Mouse (Mus musculus) forebrain, embryonic 16.5 days (tissue): ENCODE measurements around the gene Cbx8. TPM values are rescaled to one million over a fixed set of nuclear protein-coding genes. Genes with fewer than 3 reads are reported as not detected.

Source experiments
- ATAC-seq: fragments of 200-750 bp; cut with Nextera tagmentation; 2 replicates; pipeline ENCODE4 v1.8.0; 2017; ENCODE audit warnings: mild to moderate bottlenecking, moderate library complexity
- H3K27ac ChIP-seq: fragments of 300-500 bp; sonication (generic); 2 replicates; pipeline ENCODE4 v1.5.1; 2014; ENCODE audit warnings: low read length, control low read depth
- H3K27me3 ChIP-seq: fragments of 300-500 bp; sonication (generic); replicated peaks from 2 replicates; pipeline ENCODE4 v1.6.1; 2014; ENCODE audit warnings: low read length; ENCODE audit not compliant: control insufficient read depth, insufficient read depth
- H3K36me3 ChIP-seq: fragments of 300-500 bp; sonication (generic); 2 replicates; pipeline ENCODE4 v1.6.1; 2014; ENCODE audit not compliant: control insufficient read depth, insufficient read depth
- H3K4me1 ChIP-seq: fragments of 300-500 bp; sonication (generic); replicated peaks from 2 replicates; pipeline ENCODE4 v1.6.1; 2014; ENCODE audit warnings: low read length; ENCODE audit not compliant: control insufficient read depth, insufficient read depth
- H3K4me2 ChIP-seq: fragments of 300-500 bp; sonication (generic); 2 replicates; pipeline ENCODE4 v1.6.1; 2014; ENCODE audit warnings: mild to moderate bottlenecking, low read length, control low read depth
- H3K4me3 ChIP-seq: fragments of 300-500 bp; sonication (generic); replicated peaks from 2 replicates; pipeline ENCODE4 v1.5.1; 2014; ENCODE audit warnings: mild to moderate bottlenecking, low read length, control low read depth
- H3K9ac ChIP-seq: fragments of 300-500 bp; sonication (generic); replicated peaks from 2 replicates; pipeline ENCODE4 v1.6.1; 2014; ENCODE audit warnings: low read depth, low read length, control low read depth
- H3K9me3 ChIP-seq: fragments of 300-500 bp; sonication (generic); 2 replicates; pipeline ENCODE4 v1.6.1; 2016; ENCODE audit warnings: low read length; ENCODE audit not compliant: control insufficient read depth
- WGBS: fragments of 180-500 bp; shearing (Covaris S2); extraction: QIAGEN DNeasy Blood & Tissue Kit; methylation state at CpG from one replicate; pipeline ENCODE4 v1.1.7; 2014; 5-methylcytosine and 5-hydroxymethylcytosine counted together
- polyA plus RNA-seq: library from polyadenylated mRNA; unstranded; fragments of >200 nt; fragmentation: Nextera tagmentation; extraction: Ambion mirVana; gene quantifications from 2 replicates; pipeline ENCODE4 v1.2.1, GENCODE M21; 2015

Cbx8 gene
- polyA plus RNA-seq, 1 experiment from 2014 or later, result 12.3 TPM

GRCm38 (mm10) chr11:119078691-119079444, 38.1 kb upstream of the Cbx8 start:
- WGBS, result 4% methylated on average over 23 of the region's 27 CpGs
- Histone ChIP-seq H3K36me3 (no peaks in the 10 kb centered on the region; the same call in 1 of the 2 replicates), H3K9me3 (0 out of 2 replicates have a peak, but pooled peaks cover 2% of the 10 kb centered on the region)

GRCm38 (mm10) chr11:119077755-119078154, 37.0 kb upstream of the Cbx8 start:
- 73% methylated on average over 4 of the region's 4 CpGs for WGBS

More at GRCm38 (mm10) chr11:119078691-119079444, 38.1 kb upstream of the Cbx8 start:
- Histone ChIP-seq H3K4me1 (peaks cover 55% of the 10 kb centered on the region), H3K9ac (peak overlapping the region; percentile 48), H3K27me3 (peaks cover 3% of the 10 kb centered on the region; the same call in 1 of the 2 replicates), H3K27ac (peak overlapping the region; percentile 80), H3K4me3 (peak overlapping the region; percentile 11; the same call in 1 of the 2 replicates), H3K4me2 (peak overlapping the region; percentile 43)
- peak; percentile 83 for ATAC-seq

GRCm38 (mm10) chr11:119075805-119076204, 35.0 kb upstream of the Cbx8 start:
- Histone ChIP-seq H3K4me1 (peaks cover 24% of the 10 kb centered on the region), H3K36me3 (no peaks in the 10 kb centered on the region; the same call in 1 of the 2 replicates), H3K27me3 (no peaks in the 10 kb centered on the region), H3K9ac (no peak overlapping the region), H3K4me3 (no peak overlapping the region), H3K4me2 (no peak overlapping the region), H3K9me3 (0 out of 2 replicates have a peak, but pooled peaks cover 2% of the 10 kb centered on the region), H3K27ac (no peak overlapping the region)
- 91% methylated on average over 5 of the region's 5 CpGs for WGBS
- ATAC-seq, result no peak

More at GRCm38 (mm10) chr11:119077755-119078154, 37.0 kb upstream of the Cbx8 start:
- H3K36me3 ChIP-seq, result no peaks in the 10 kb centered on the region; the same call in 1 of the 2 replicates
- H3K4me2 ChIP-seq, result no peak overlapping the region
- H3K9ac ChIP-seq, result no peak overlapping the region
- 0 out of 2 replicates have a peak, but pooled peaks cover 2% of the 10 kb centered on the region for H3K9me3 ChIP-seq
- peaks cover 44% of the 10 kb centered on the region for H3K4me1 ChIP-seq
- peaks cover 3% of the 10 kb centered on the region; the same call in 1 of the 2 replicates for H3K27me3 ChIP-seq
- H3K27ac ChIP-seq, result no peak overlapping the region
- ATAC-seq, result no peak
- H3K4me3 ChIP-seq, result no peak overlapping the region

- Histone ChIP-seq H3K27ac (no peak overlapping the region), H3K4me1 (peaks cover 9% of the 10 kb centered on the region), H3K9ac (no peak overlapping the region), H3K4me2 (no peak overlapping the region), H3K27me3 (no peaks in the 10 kb centered on the region), H3K4me3 (no peak overlapping the region), H3K9me3 (0 out of 2 replicates have a peak, but pooled peaks cover 2% of the 10 kb centered on the region), H3K36me3 (no peaks in the 10 kb centered on the region; the same call in 1 of the 2 replicates)
- 64% methylated on average over 6 of the region's 6 CpGs for WGBS
- no peak for ATAC-seq
These were observed 33.2 kb upstream of the Cbx8 start for GRCm38 (mm10) chr11:119073876-119074433.

GRCm38 (mm10) chr11:119072986-119073385, 32.2 kb upstream of the Cbx8 start:
- H3K9me3 ChIP-seq, result 0 out of 2 replicates have a peak, but pooled peaks cover 2% of the 10 kb centered on the region
- no peak overlapping the region for H3K4me2 ChIP-seq
- no peak overlapping the region for H3K9ac ChIP-seq
- H3K27me3 ChIP-seq, result no peaks in the 10 kb centered on the region
- WGBS, result 51% methylated on average over 6 of the region's 6 CpGs
- H3K27ac ChIP-seq, result no peak overlapping the region
- H3K36me3 ChIP-seq, result no peaks in the 10 kb centered on the region; the same call in 1 of the 2 replicates
- H3K4me3 ChIP-seq, result no peak overlapping the region
- H3K4me1 ChIP-seq, result no peaks in the 10 kb centered on the region
- ATAC-seq, result no peak

- Histone ChIP-seq H3K9me3 (0 out of 2 replicates have a peak, but pooled peaks cover 2% of the 10 kb centered on the region), H3K4me3 (no peak overlapping the region), H3K9ac (no peak overlapping the region)
These were observed 31.5 kb upstream of the Cbx8 start for GRCm38 (mm10) chr11:119072239-119072638.

GRCm38 (mm10) chr11:119066841-119067240, 26.1 kb upstream of the Cbx8 start:
- Histone ChIP-seq H3K9me3 (no peaks in the 10 kb centered on the region), H3K27me3 (no peaks in the 10 kb centered on the region; the same call in 1 of the 2 replicates), H3K4me2 (no peak overlapping the region), H3K4me3 (no peak overlapping the region), H3K36me3 (no peaks in the 10 kb centered on the region), H3K9ac (no peak overlapping the region), H3K27ac (no peak overlapping the region), H3K4me1 (no peaks in the 10 kb centered on the region)
- no peak for ATAC-seq
- 75% methylated on average over 8 of the region's 8 CpGs for WGBS

More at GRCm38 (mm10) chr11:119072239-119072638, 31.5 kb upstream of the Cbx8 start:
- H3K36me3 ChIP-seq, result no peaks in the 10 kb centered on the region
- no peak overlapping the region for H3K27ac ChIP-seq
- no peaks in the 10 kb centered on the region for H3K27me3 ChIP-seq
- 83% methylated on average over 7 of the region's 7 CpGs for WGBS
- no peak for ATAC-seq
- no peaks in the 10 kb centered on the region for H3K4me1 ChIP-seq
- no peak overlapping the region for H3K4me2 ChIP-seq

GRCm38 (mm10) chr11:119059256-119059655, 18.5 kb upstream of the Cbx8 start:
- Histone ChIP-seq H3K9me3 (no peaks in the 10 kb centered on the region), H3K4me2 (no peak overlapping the region), H3K27ac (no peak overlapping the region), H3K4me1 (peaks cover 37% of the 10 kb centered on the region), H3K27me3 (peaks cover 34% of the 10 kb centered on the region), H3K4me3 (no peak overlapping the region), H3K9ac (no peak overlapping the region), H3K36me3 (no peaks in the 10 kb centered on the region)
- 13% methylated on average over 3 of the region's 3 CpGs for WGBS
- ATAC-seq, result no peak
